Mouse (Mus musculus) kidney, embryonic 14.5 days (tissue): ENCODE results near the gene Iqcn. TPM values are rescaled to one million over a fixed set of nuclear protein-coding genes. Genes with fewer than 3 reads are reported as not detected.

ENCODE experiments used
- ATAC-seq: fragments of 200-750 bp; cut with Nextera tagmentation; 2 replicates; pipeline ENCODE4 v1.8.0; 2017; ENCODE audit warnings: moderate number of reproducible peaks, mild to moderate bottlenecking, moderate TSS enrichment, moderate library complexity; ENCODE audit not compliant: low FRiP score, low TSS enrichment
- H3K27ac ChIP-seq: fragments of 300-500 bp; sonication (generic); 2 replicates; pipeline ENCODE4 v1.5.1; 2014; ENCODE audit warnings: low read depth, mild to moderate bottlenecking, low read length, moderate library complexity, mixed read lengths
- H3K27me3 ChIP-seq: fragments of 300-500 bp; sonication (generic); 2 replicates; pipeline ENCODE4 v1.6.1; 2014; ENCODE audit warnings: mild to moderate bottlenecking, low read length; ENCODE audit not compliant: control insufficient read depth, insufficient read depth
- H3K36me3 ChIP-seq: fragments of 300-500 bp; sonication (generic); 2 replicates; pipeline ENCODE4 v1.6.1; 2014; ENCODE audit warnings: low read length, mixed read lengths; ENCODE audit not compliant: control insufficient read depth, insufficient read depth
- H3K4me1 ChIP-seq: fragments of 300-500 bp; sonication (generic); 2 replicates; pipeline ENCODE4 v1.6.1; 2014; ENCODE audit warnings: low read length, mixed read lengths; ENCODE audit not compliant: control insufficient read depth, insufficient read depth
- H3K4me2 ChIP-seq: fragments of 300-500 bp; sonication (generic); replicated peaks from 2 replicates; pipeline ENCODE4 v1.6.1; 2014; ENCODE audit warnings: low read depth, mild to moderate bottlenecking, low read length
- H3K4me3 ChIP-seq: fragments of 300-500 bp; sonication (generic); 2 replicates; pipeline ENCODE4 v1.5.1; 2014; ENCODE audit warnings: mild to moderate bottlenecking, low read length
- H3K9ac ChIP-seq: fragments of 300-500 bp; sonication (generic); 2 replicates; pipeline ENCODE4 v1.6.1; 2014; ENCODE audit warnings: low read depth, mild to moderate bottlenecking, low read length, moderate library complexity
- H3K9me3 ChIP-seq: fragments of 300-500 bp; sonication (generic); 2 replicates; pipeline ENCODE4 v1.6.1; 2016; ENCODE audit warnings: low read length; ENCODE audit not compliant: control insufficient read depth
- WGBS: fragments of 180-500 bp; shearing (Covaris S2); extraction: QIAGEN DNeasy Blood & Tissue Kit; methylation state at CpG from one replicate; pipeline ENCODE4 v1.1.7; 2014; 5-methylcytosine and 5-hydroxymethylcytosine counted together
- polyA plus RNA-seq: library from polyadenylated mRNA; unstranded; fragments of >200 nt; fragmentation: Nextera tagmentation; extraction: Ambion mirVana; gene quantifications from 2 replicates; pipeline ENCODE4 v1.2.1, GENCODE M21; 2014

Iqcn gene
- polyA plus RNA-seq, 1 experiment from 2014 or later, result 0.12 TPM

GRCm38 (mm10) chr8:70682692-70683091, 20.6 kb upstream of the Iqcn start:
- Histone ChIP-seq H3K9ac (no peak overlapping the region), H3K27me3 (no peaks in the 10 kb centered on the region), H3K4me1 (peaks cover 8% of the 10 kb centered on the region; the same call in 1 of the 2 replicates), H3K4me2 (no peak overlapping the region), H3K9me3 (no peaks in the 10 kb centered on the region), H3K36me3 (peaks cover 22% of the 10 kb centered on the region), H3K4me3 (no peak overlapping the region), H3K27ac (no peak overlapping the region)
- no peak for ATAC-seq
- 79% methylated on average over 3 of the region's 3 CpGs for WGBS

- no peak overlapping the region for H3K9ac ChIP-seq
- no peak; the same call in 1 of the 2 replicates for ATAC-seq
- no peaks in the 10 kb centered on the region for H3K9me3 ChIP-seq
- no peaks in the 10 kb centered on the region for H3K27me3 ChIP-seq
- H3K4me3 ChIP-seq, result no peak overlapping the region
- peaks cover 8% of the 10 kb centered on the region; the same call in 1 of the 2 replicates for H3K4me1 ChIP-seq
- peaks cover 6% of the 10 kb centered on the region for H3K36me3 ChIP-seq
- H3K4me2 ChIP-seq, result no peak overlapping the region
- H3K27ac ChIP-seq, result no peak overlapping the region
- 49% methylated on average over 7 of the region's 7 CpGs for WGBS
Observed at GRCm38 (mm10) chr8:70684291-70684690, 19.0 kb upstream of the Iqcn start.

GRCm38 (mm10) chr8:70687576-70687975, 15.7 kb upstream of the Iqcn start:
- 80% methylated on average over 8 of the region's 8 CpGs for WGBS
- H3K27ac ChIP-seq, result no peak overlapping the region

GRCm38 (mm10) chr8:70688136-70688535, 15.1 kb upstream of the Iqcn start:
- Histone ChIP-seq H3K36me3 (no peaks in the 10 kb centered on the region), H3K9ac (no peak overlapping the region), H3K4me2 (no peak overlapping the region), H3K4me3 (no peak overlapping the region), H3K27ac (no peak overlapping the region), H3K27me3 (no peaks in the 10 kb centered on the region), H3K4me1 (peaks cover 15% of the 10 kb centered on the region), H3K9me3 (no peaks in the 10 kb centered on the region)
- no peak for ATAC-seq
- WGBS, result 78% methylated on average over 3 of the region's 3 CpGs

More at GRCm38 (mm10) chr8:70687576-70687975, 15.7 kb upstream of the Iqcn start:
- Histone ChIP-seq H3K4me3 (no peak overlapping the region), H3K9me3 (no peaks in the 10 kb centered on the region), H3K4me1 (peaks cover 14% of the 10 kb centered on the region), H3K36me3 (no peaks in the 10 kb centered on the region), H3K27me3 (no peaks in the 10 kb centered on the region), H3K4me2 (no peak overlapping the region), H3K9ac (no peak overlapping the region)
- no peak for ATAC-seq

- H3K4me2 ChIP-seq, result no peak overlapping the region
- H3K36me3 ChIP-seq, result no peaks in the 10 kb centered on the region
- H3K27ac ChIP-seq, result no peak overlapping the region
- no peak overlapping the region for H3K4me3 ChIP-seq
- peaks cover 23% of the 10 kb centered on the region for H3K4me1 ChIP-seq
- H3K27me3 ChIP-seq, result no peaks in the 10 kb centered on the region
- H3K9me3 ChIP-seq, result no peaks in the 10 kb centered on the region
- ATAC-seq, result no peak
- no peak overlapping the region for H3K9ac ChIP-seq
- WGBS, result 78% methylated on average over 5 of the region's 5 CpGs
Observed at GRCm38 (mm10) chr8:70689892-70690390, 13.3 kb upstream of the Iqcn start.

- H3K4me1 ChIP-seq, result peaks cover 36% of the 10 kb centered on the region
- peak overlapping the region; percentile 7; the same call in 1 of the 2 replicates for H3K4me3 ChIP-seq
- no peak; the same call in 1 of the 2 replicates for ATAC-seq
- no peaks in the 10 kb centered on the region for H3K9me3 ChIP-seq
- H3K27ac ChIP-seq, result peak overlapping the region; percentile 90
- H3K27me3 ChIP-seq, result no peaks in the 10 kb centered on the region
- peak overlapping the region; percentile 32 for H3K4me2 ChIP-seq
- H3K36me3 ChIP-seq, result no peaks in the 10 kb centered on the region
- H3K9ac ChIP-seq, result peak overlapping the region; percentile 60
- WGBS, result 60% methylated on average over 4 of the region's 4 CpGs
Observed at GRCm38 (mm10) chr8:70691230-70691629, 12.0 kb upstream of the Iqcn start.

- H3K9ac ChIP-seq, result peak overlapping the region; percentile 60
- H3K4me3 ChIP-seq, result peak overlapping the region; percentile 7; the same call in 1 of the 2 replicates
- WGBS, result 2% methylated on average over 20 of the region's 20 CpGs
- no peaks in the 10 kb centered on the region for H3K36me3 ChIP-seq
- no peaks in the 10 kb centered on the region for H3K9me3 ChIP-seq
- peak; percentile 74 for ATAC-seq
- peaks cover 41% of the 10 kb centered on the region for H3K4me1 ChIP-seq
- no peaks in the 10 kb centered on the region for H3K27me3 ChIP-seq
- peak overlapping the region; percentile 32 for H3K4me2 ChIP-seq
- peak overlapping the region; percentile 90 for H3K27ac ChIP-seq
Observed at GRCm38 (mm10) chr8:70691727-70692231, 11.5 kb upstream of the Iqcn start.

- ATAC-seq, result no peak
- Histone ChIP-seq H3K4me2 (no peak overlapping the region), H3K4me1 (peaks cover 54% of the 10 kb centered on the region), H3K9ac (no peak overlapping the region), H3K27me3 (no peaks in the 10 kb centered on the region), H3K9me3 (no peaks in the 10 kb centered on the region), H3K27ac (peak overlapping the region; percentile 20; the same call in 1 of the 2 replicates), H3K36me3 (no peaks in the 10 kb centered on the region), H3K4me3 (no peak overlapping the region)
- WGBS, result 59% methylated on average over 5 of the region's 5 CpGs
Observed at GRCm38 (mm10) chr8:70693636-70694035, 9.6 kb upstream of the Iqcn start.

- Histone ChIP-seq H3K4me1 (peaks cover 54% of the 10 kb centered on the region), H3K4me3 (peak overlapping the region; percentile 9), H3K36me3 (no peaks in the 10 kb centered on the region), H3K4me2 (peak overlapping the region; percentile 21), H3K27ac (peak overlapping the region; percentile 92), H3K9ac (peak overlapping the region; percentile 52), H3K27me3 (no peaks in the 10 kb centered on the region), H3K9me3 (no peaks in the 10 kb centered on the region)
- ATAC-seq, result no peak
- 20% methylated on average over 32 of the region's 32 CpGs for WGBS
Observed at GRCm38 (mm10) chr8:70695318-70696018, 7.8 kb upstream of the Iqcn start.
